Mouse (Mus musculus) kidney, postnatal 0 days (tissue): ENCODE data around the gene Cilp2. TPM values are rescaled to one million over a fixed set of nuclear protein-coding genes. Genes with fewer than 3 reads are reported as not detected.
A peak's percentile ranks its signal among the peaks of the same experiment; 100 is the strongest.

Experiments
- ATAC-seq: fragments of 200-750 bp; cut with Nextera tagmentation; replicated peaks from 2 replicates; pipeline ENCODE4 v1.8.0; 2017; ENCODE audit warnings: low read depth, moderate number of reproducible peaks, moderate TSS enrichment, moderate library complexity; ENCODE audit not compliant: low FRiP score
- DNase-seq: peaks from one replicate; pipeline ENCODE4 v3.0.0-alpha.2; 2016; ENCODE audit warnings: low spot score
- H3K27ac ChIP-seq: fragments of 300-500 bp; sonication (generic); 2 replicates; pipeline ENCODE4 v1.5.1; 2014; ENCODE audit warnings: mild to moderate bottlenecking
- H3K27me3 ChIP-seq: fragments of 300-500 bp; sonication (generic); 2 replicates; pipeline ENCODE4 v1.6.1; 2014; ENCODE audit warnings: low read length, mixed read lengths; ENCODE audit not compliant: insufficient read depth
- H3K36me3 ChIP-seq: fragments of 300-500 bp; sonication (generic); 2 replicates; pipeline ENCODE4 v1.6.1; 2014; ENCODE audit warnings: low read length, mixed read lengths; ENCODE audit not compliant: insufficient read depth
- H3K4me1 ChIP-seq: fragments of 300-500 bp; sonication (generic); replicated peaks from 2 replicates; pipeline ENCODE4 v1.6.1; 2014; ENCODE audit warnings: antibody characterized with exemption, low read length, mixed read lengths; ENCODE audit not compliant: insufficient read depth
- H3K4me2 ChIP-seq: fragments of 300-500 bp; sonication (generic); 2 replicates; pipeline ENCODE4 v1.6.1; 2014; ENCODE audit warnings: mild to moderate bottlenecking, low read length, moderate library complexity, mixed read lengths
- H3K4me3 ChIP-seq: fragments of 300-500 bp; sonication (generic); replicated peaks from 2 replicates; pipeline ENCODE4 v1.5.1; 2014; ENCODE audit warnings: low read depth, low read length
- H3K9ac ChIP-seq: fragments of 300-500 bp; sonication (generic); 2 replicates; pipeline ENCODE4 v1.6.1; 2014; ENCODE audit warnings: low read depth, low read length
- H3K9me3 ChIP-seq: fragments of 300-500 bp; sonication (generic); replicated peaks from 2 replicates; pipeline ENCODE4 v1.6.1; 2016; ENCODE audit warnings: low read length, inconsistent platforms, mixed read lengths
- CTCF ChIP-seq: IDR thresholded peaks from 2 replicates; pipeline ENCODE4 v1.5.1; 2016; ENCODE audit warnings: antibody characterized with exemption, low read depth, mild to moderate bottlenecking, moderate library complexity
- WGBS: fragments of 180-500 bp; shearing (Covaris S2); extraction: QIAGEN DNeasy Blood & Tissue Kit; methylation state at CpG from one replicate; pipeline ENCODE4 v1.1.7; 2014; 5-methylcytosine and 5-hydroxymethylcytosine counted together
- polyA plus RNA-seq: library from polyadenylated mRNA; unstranded; fragments of >200 nt; fragmentation: Nextera tagmentation; extraction: Ambion mirVana; gene quantifications from 2 replicates; pipeline ENCODE4 v1.2.1, GENCODE M21; 2015

Cilp2 gene
- polyA plus RNA-seq, 1 experiment from 2014 or later: 0.75 TPM

GRCm38 (mm10) chr8:69895772-69896451 lies 8.4 kb upstream of the Cilp2 start:
- Histone ChIP-seq H3K9me3 (no peaks in the 10 kb centered on the region), H3K36me3 (peaks cover 16% of the 10 kb centered on the region; the same call in 1 of the 2 replicates), H3K27ac (no peak overlapping the region), H3K4me2 (no peak overlapping the region), H3K9ac (no peak overlapping the region), H3K4me3 (no peak overlapping the region), H3K4me1 (no peaks in the 10 kb centered on the region), H3K27me3 (no peaks in the 10 kb centered on the region)
- 71% methylated on average over 4 of the region's 4 CpGs for WGBS
- DNase-seq (no peak), ATAC-seq (no peak)
- no peak for TF ChIP-seq CTCF

- Histone ChIP-seq H3K4me2 (no peak overlapping the region), H3K9ac (no peak overlapping the region), H3K4me1 (no peaks in the 10 kb centered on the region), H3K27me3 (0 out of 2 replicates have a peak, but pooled peaks cover 7% of the 10 kb centered on the region), H3K9me3 (no peaks in the 10 kb centered on the region), H3K36me3 (peaks cover 16% of the 10 kb centered on the region; the same call in 1 of the 2 replicates), H3K27ac (no peak overlapping the region), H3K4me3 (no peak overlapping the region)
- TF ChIP-seq CTCF: no peak
- DNase-seq (no peak), ATAC-seq (no peak)
- WGBS: 67% methylated on average over 6 of the region's 6 CpGs
Measured at GRCm38 (mm10) chr8:69894836-69895332, 7.4 kb upstream of the Cilp2 start.

- Histone ChIP-seq H3K9me3 (no peaks in the 10 kb centered on the region), H3K9ac (no peak overlapping the region), H3K27me3 (peaks cover 16% of the 10 kb centered on the region), H3K36me3 (peaks cover 16% of the 10 kb centered on the region; the same call in 1 of the 2 replicates), H3K4me1 (peaks cover 6% of the 10 kb centered on the region), H3K4me2 (no peak overlapping the region), H3K4me3 (no peak overlapping the region), H3K27ac (no peak overlapping the region)
- ATAC-seq (peak; percentile 40; the same call in 1 of the 2 replicates), DNase-seq (peak; percentile 75)
- 47% methylated on average over 17 of the region's 17 CpGs for WGBS
- peak; percentile 69 for TF ChIP-seq CTCF
Measured at GRCm38 (mm10) chr8:69893863-69894262, 6.4 kb upstream of the Cilp2 start.

GRCm38 (mm10) chr8:69890813-69891241 lies 3.3 kb upstream of the Cilp2 start:
- peak; percentile 84 for TF ChIP-seq CTCF
- Histone ChIP-seq H3K9ac (no peak overlapping the region), H3K27me3 (peaks cover 45% of the 10 kb centered on the region), H3K4me2 (no peak overlapping the region), H3K36me3 (peaks cover 13% of the 10 kb centered on the region; the same call in 1 of the 2 replicates), H3K9me3 (no peaks in the 10 kb centered on the region), H3K27ac (no peak overlapping the region), H3K4me1 (peaks cover 16% of the 10 kb centered on the region), H3K4me3 (no peak overlapping the region)
- DNase-seq (peak; percentile 64), ATAC-seq (no peak)
- 41% methylated on average over 19 of the region's 19 CpGs for WGBS

- WGBS: 2% methylated on average over 32 of the region's 32 CpGs
- peak overlapping the region; percentile 54 for H3K4me2 ChIP-seq
- peaks cover 16% of the 10 kb centered on the region for H3K4me1 ChIP-seq
- no peaks in the 10 kb centered on the region for H3K9me3 ChIP-seq
- peak overlapping the region; percentile 35; the same call in 1 of the 2 replicates for H3K9ac ChIP-seq
- ATAC-seq (no peak; the same call in 1 of the 2 replicates), DNase-seq (no peak)
- no peak overlapping the region for H3K27ac ChIP-seq
- TF ChIP-seq CTCF: no peak
- peaks cover 13% of the 10 kb centered on the region; the same call in 1 of the 2 replicates for H3K36me3 ChIP-seq
- H3K27me3 ChIP-seq: peaks cover 64% of the 10 kb centered on the region
- H3K4me3 ChIP-seq: peak overlapping the region; percentile 28
Measured at GRCm38 (mm10) chr8:69888902-69889301, 1.4 kb upstream of the Cilp2 start.

GRCm38 (mm10) chr8:69888244-69888866 lies 868 bp upstream of the Cilp2 start:
- Histone ChIP-seq H3K27ac (no peak overlapping the region), H3K4me2 (peak overlapping the region; percentile 54), H3K4me3 (peak overlapping the region; percentile 28), H3K4me1 (peaks cover 16% of the 10 kb centered on the region), H3K36me3 (peaks cover 9% of the 10 kb centered on the region; the same call in 1 of the 2 replicates), H3K27me3 (peaks cover 70% of the 10 kb centered on the region), H3K9ac (peak overlapping the region; percentile 35; the same call in 1 of the 2 replicates), H3K9me3 (no peaks in the 10 kb centered on the region)
- no peak; the same call in 1 of the 2 replicates for ATAC-seq
- 6% methylated on average over 24 of the region's 24 CpGs for WGBS
- TF ChIP-seq CTCF: no peak
- no peak for DNase-seq
